Mouse (Mus musculus) ES-Bruce4 (cell line): ENCODE measurements at regions not wholly inside any gene's neighbourhood (a gene's known extent, or its start where the extent isn't known, plus 50 kb on each side); places are given as distances from the start of the nearest gene placed in this dataset.

Experiments used
- CTCF ChIP-seq: IDR thresholded peaks from one replicate; pipeline ENCODE4 v1.8.1; 2011; ENCODE audit warnings: low read depth, low read length
- POLR2A ChIP-seq: IDR thresholded peaks from one replicate; pipeline ENCODE4 v1.8.1; 2011; ENCODE audit warnings: low read length; ENCODE audit not compliant: insufficient read depth

DNA sequence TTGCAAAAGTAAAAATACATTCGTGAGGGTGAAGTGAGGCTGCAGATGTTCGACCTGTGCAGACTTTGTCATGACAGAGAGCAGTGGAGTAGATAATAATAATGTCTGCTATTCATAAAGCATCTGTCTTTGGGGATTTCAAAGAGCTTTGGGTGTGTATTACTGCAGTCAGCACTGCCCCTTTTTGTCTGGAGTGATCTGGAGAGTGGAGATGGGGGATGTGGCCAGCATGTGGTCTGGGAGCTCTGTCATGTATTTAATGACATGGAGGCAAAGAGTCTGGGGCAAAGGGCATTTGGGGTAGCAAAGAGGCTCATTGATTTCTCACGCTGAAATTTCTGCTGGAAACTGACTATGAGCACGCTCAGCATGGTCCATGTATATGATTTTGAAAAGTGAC is 510.8 kb upstream of the Pou3f2 start:
- TF ChIP-seq POLR2A (no peak), CTCF (no peak)
